Mouse (Mus musculus) regulatory T cell (primary cell): ENCODE results near the gene Foxl1.

Experiments
- in situ Hi-C: fragments of 300-600 bp; cut with MboI, MseI; formaldehyde crosslinking; loops from one replicate; pipeline ENCODE4 v1.15.1; 2025; ENCODE audit warnings: high pct_unique_total_duplicates

Foxl1 gene

DNA sequence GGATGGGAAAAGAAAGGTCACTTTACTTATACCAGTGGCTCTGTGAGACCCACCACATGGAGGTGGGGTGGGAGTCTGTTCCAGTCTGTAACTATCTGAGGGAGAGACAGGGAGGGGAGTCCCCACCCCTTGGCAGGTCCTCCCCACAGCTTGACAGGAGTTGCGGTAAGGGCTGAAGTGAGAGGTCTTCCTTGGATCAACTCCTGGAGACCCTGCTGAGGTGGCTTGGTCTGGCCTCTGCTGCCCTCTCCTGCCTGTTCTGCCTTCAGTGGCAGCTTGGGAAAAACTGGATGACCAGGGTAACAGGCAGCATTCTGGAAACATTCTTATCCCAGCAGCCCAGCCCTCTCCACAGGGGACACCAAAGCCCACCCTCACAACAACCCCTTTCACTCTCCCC is 37.0 kb upstream of the Foxl1 start:
- in situ Hi-C loops, result loop anchor here (5.0 to 25.0 kb wide), 3 partner anchors 113 to 453 kb away; partner anchors contain the start of gene 1190005I06Rik

DNA sequence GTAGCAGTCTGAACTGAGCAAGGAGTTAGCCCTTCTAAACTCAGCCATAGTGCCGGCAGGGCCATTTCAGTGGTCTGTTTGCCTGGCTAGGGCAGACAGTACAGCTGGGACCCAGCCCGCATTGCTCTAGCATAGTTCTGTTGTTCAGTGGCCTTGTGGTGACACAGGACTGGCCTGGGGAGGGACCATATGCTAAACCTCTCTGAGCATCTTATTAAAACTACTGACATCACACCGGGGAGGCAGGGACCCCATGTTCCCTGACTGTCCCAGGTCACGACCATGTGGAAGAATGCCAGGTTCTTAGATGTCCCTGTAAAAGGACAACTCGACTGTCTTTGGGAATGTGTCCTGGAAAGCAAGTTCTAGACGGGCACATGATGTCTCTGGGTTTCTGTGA is 35.6 kb upstream of the Foxl1 start:
- in situ Hi-C loops, result loop anchor here (5.0 to 25.0 kb wide), 3 partner anchors 115 to 455 kb away; partner anchors contain the start of gene 1190005I06Rik

DNA sequence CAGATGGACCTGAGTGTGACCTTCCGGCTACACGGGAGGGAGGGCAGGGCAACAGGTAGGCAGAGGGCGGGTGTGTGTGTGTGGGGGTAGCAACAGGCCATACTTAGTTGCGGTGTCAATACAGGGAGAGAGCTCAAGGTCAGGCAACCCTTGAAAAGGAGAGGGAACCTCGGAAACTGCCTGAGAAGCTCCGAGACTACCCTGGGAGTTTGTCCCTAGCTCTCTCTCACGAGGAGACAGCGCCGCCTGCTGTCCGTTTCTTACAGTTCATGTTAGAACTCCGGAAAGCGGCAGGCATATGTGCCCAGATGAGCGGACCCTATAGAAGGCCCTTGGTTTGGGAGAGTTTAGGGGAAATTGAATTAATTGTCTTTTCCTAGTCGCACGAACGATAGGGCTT is 35.1 kb upstream of the Foxl1 start:
- in situ Hi-C loops, result loop anchor here (5.0 to 25.0 kb wide), 3 partner anchors 115 to 455 kb away; partner anchors contain the start of gene 1190005I06Rik

GRCm38 (mm10) chr8:121093496-121093895 is 34.2 kb upstream of the Foxl1 start:
- in situ Hi-C loops, result loop anchor here (5.0 to 25.0 kb wide), 3 partner anchors 116 to 456 kb away; partner anchors contain the start of gene 1190005I06Rik

DNA sequence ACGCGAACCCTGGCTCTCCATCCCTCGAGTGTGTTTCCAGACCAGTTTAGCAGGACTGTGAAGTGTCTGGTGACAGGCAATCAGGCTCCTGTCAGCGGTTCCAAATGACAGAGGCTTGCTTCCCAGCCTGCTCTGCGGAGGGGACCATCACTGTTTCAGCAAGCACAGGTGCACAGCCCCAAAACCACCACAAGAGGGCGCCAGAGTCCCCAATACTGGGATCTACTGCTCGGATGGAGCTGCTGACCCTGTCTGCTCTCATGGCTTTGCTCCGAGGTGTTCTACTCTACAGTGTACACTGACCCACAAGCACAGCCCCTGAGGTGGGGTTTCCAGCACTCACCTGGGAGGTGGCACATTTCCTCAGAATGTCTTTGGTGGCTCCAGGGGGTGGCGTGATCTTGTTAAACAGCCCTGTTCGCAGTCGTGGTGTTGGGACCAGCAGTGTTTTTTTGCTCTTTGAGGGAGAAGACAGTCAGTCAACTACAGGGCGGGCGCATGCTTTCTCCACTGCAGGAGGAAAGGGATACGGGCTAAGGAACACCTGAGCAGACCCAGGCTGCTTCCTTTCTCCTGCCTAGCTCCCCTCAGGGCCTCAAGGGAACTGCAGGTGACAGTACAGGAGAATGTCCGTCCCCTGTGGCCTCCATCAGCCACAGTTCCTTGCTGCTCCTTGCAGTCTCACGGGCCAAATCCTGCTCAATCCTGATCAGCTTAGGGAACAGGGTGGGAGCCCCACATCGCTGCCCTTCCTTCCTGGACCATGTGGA is 23.5 kb upstream of the Foxl1 start:
- in situ Hi-C loops, result loop anchor here (5.0 to 25.0 kb wide), 2 partner anchors 408 to 808 kb away; partner anchors contain the start of gene Slc7a5

DNA sequence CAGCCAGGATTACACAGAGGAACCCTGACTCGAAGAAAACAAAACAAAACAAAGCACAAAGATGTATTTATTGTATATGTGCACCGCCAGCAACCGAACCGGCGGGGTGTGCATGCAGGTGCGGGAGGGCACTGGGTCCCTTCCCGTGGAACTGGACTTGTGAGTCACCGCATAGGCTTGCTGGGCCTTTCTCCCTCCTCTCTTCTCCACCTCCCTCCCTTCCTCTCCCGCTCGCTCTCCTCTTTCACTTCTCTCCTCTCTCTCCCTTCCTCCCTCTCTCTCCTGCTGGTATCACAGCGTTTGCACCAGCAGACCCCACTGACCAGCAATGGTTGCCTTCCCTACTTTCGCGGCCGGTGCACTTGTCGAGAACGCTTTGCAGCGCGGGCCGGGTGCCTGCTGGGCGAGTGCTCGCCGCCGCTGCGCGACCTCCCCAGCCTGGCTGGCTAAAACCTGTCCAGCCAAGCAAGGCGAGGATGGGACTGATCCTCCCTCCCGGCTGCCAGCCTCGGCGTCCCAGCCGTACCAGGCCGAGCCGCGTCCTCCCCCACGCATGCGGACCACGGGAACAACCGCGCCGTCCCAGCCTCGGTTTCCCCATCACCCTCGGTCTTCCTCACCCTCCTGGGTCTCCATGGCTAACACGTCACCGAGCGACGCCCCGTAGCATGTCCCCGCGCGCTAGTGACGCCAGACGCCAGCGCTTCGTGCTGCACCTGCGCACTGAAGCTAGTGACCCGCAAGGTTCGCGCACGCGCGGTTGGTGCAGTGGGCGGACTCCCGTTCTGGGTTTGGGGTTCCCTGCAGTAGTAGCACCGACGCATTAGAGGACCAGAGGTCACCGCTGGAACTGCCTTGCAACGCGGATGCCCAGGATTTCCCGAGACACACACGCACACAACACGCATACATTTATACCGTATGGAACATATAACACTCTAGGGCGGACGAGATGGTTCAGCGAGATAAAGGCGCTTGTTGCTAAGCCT is 19.8 kb upstream of the Foxl1 start, which contains the start of gene Mthfsd:
Mthfsd (minus strand) TSS at position 725 of the 989 bp plus-strand sequence.
- in situ Hi-C loops, result loop anchor here (25.0 kb wide), 1 partner anchor 804 kb away; the partner anchor contains the start of gene Slc7a5

DNA sequence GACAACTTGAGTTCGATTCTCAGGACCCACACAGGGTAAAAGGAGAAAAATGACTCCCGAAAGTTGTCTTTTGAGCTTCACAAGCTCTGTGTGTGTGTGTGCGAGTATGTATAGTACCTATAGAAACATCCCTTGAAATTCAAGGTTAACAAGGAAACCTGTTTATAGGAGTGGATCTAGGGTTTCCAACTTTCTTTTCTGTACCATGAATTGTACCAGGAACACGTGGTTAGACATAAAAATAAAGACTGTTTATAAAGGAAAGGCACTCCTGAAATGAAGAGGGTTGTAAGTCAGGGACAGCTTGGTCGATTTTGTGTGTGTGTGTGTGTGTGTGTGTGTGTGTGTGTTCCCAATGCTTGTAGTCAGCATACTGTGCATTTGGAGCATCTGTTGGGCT is 19.1 kb upstream of the Foxl1 start:
- in situ Hi-C loops, result loop anchor here (25.0 kb wide), 1 partner anchor 804 kb away; the partner anchor contains the start of gene Slc7a5

GRCm38 (mm10) chr8:121111145-121111907 is 16.4 kb upstream of the Foxl1 start:
- in situ Hi-C loops, result loop anchor here (25.0 kb wide), 1 partner anchor 801 kb away; the partner anchor contains the start of gene Slc7a5

DNA sequence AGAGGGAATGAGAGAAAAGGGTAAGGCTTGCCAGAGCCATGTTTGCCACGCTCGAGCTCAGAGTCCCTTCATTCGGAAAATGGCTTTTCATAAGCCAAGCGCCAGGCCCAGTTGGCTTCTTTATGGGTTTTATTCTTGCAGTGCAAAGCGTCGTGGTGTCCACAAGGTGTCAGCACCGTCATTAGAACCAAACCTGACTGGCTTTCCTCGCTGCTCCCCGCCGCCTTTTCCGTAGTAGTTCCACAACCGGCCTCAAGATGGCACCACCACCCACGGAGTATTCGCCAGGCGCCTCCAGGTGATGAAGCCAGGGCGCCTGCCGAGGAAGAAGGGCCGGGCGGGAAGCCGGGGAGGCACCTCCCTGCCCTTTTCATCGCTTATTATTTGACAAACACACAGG is 14.5 kb upstream of the Foxl1 start:
- in situ Hi-C loops, result loop anchor here (25.0 kb wide), 1 partner anchor 799 kb away; the partner anchor contains the start of gene Slc7a5

GRCm38 (mm10) chr8:121115136-121115535 is 12.6 kb upstream of the Foxl1 start:
- in situ Hi-C loops, result loop anchor here (25.0 kb wide), 1 partner anchor 797 kb away; the partner anchor contains the start of gene Slc7a5

DNA sequence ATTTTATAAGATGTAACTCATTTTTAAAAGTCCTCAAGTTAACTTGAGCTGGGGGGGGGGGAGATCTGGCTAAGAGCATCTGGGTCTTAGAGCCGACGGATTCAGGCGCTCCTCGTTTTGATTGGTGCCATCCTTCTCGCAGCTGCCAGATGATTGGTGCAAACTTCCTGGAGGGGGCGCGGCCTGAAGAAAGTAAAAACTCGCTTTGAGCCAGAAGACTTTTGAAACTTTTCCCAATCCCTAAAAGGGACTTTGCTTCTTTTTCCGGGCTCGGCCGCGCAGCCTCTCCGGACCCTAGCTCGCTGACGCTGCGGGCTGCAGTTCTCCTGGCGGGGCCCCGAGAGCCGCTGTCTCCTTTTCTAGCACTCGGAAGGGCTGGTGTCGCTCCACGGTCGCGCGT is 11.8 kb upstream of the Foxl1 start, which contains the start of gene Foxc2:
Foxc2 (plus strand) TSS at position 224 of the 400 bp plus-strand sequence.
- in situ Hi-C loops, result loop anchor here (25.0 kb wide), 1 partner anchor 796 kb away; the partner anchor contains the start of gene Slc7a5

DNA sequence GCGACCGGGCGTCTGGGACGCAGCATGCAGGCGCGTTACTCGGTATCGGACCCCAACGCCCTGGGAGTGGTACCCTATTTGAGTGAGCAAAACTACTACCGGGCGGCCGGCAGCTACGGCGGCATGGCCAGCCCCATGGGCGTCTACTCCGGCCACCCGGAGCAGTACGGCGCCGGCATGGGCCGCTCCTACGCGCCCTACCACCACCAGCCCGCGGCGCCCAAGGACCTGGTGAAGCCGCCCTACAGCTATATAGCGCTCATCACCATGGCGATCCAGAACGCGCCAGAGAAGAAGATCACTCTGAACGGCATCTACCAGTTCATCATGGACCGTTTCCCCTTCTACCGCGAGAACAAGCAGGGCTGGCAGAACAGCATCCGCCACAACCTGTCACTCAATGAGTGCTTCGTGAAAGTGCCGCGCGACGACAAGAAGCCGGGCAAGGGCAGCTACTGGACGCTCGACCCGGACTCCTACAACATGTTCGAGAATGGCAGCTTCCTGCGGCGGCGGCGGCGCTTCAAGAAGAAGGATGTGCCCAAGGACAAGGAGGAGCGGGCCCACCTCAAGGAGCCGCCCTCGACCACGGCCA is 11.1 kb upstream of the Foxl1 start:
- in situ Hi-C loops, result loop anchor here (25.0 kb wide), 1 partner anchor 796 kb away; the partner anchor contains the start of gene Slc7a5

- in situ Hi-C loops, result loop anchor here (25.0 kb wide), 1 partner anchor 795 kb away; the partner anchor contains the start of gene Slc7a5
These were observed 10.5 kb upstream of the Foxl1 start for GRCm38 (mm10) chr8:121117186-121117651.

GRCm38 (mm10) chr8:121117906-121118305 is 9.8 kb upstream of the Foxl1 start:
- in situ Hi-C loops, result loop anchor here (25.0 kb wide), 1 partner anchor 794 kb away; the partner anchor contains the start of gene Slc7a5

DNA sequence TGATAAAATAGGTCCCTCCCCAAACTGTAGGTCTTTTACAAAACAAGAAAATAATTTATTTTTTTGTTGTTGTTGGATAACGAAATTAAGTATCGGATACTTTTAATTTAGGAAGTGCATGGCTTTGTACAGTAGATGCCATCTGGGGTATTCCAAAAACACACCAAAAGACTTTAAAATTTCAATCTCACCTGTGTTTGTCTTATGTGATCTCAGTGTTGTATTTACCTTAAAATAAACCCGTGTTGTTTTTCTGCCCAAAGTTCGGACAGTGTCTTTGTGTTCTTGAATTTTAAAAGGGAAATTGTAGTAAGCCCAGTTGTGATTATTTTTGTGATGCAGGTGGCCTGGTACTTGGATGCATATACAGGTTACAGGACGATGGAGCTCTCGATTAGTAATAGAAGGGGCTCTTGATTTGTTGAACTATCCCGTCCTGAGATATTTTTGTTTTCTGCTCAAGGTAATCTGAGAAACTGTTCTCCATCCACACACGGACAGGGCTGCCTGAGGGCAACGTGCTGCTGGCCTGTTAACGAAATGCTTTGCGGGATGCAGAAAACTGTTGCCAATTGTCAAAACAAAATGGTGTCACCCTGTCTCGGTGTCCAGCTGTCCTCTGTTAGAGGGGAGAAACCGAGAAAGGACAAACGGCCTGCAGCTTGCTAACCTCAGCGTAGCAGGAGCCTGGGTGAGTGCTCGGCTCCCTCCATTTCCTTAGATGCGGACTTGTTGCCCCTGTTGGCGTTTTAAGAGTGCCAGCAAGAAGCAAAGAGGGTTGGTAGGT is 8.9 kb upstream of the Foxl1 start:
- in situ Hi-C loops, result loop anchor here (25.0 kb wide), 1 partner anchor 793 kb away; the partner anchor contains the start of gene Slc7a5

DNA sequence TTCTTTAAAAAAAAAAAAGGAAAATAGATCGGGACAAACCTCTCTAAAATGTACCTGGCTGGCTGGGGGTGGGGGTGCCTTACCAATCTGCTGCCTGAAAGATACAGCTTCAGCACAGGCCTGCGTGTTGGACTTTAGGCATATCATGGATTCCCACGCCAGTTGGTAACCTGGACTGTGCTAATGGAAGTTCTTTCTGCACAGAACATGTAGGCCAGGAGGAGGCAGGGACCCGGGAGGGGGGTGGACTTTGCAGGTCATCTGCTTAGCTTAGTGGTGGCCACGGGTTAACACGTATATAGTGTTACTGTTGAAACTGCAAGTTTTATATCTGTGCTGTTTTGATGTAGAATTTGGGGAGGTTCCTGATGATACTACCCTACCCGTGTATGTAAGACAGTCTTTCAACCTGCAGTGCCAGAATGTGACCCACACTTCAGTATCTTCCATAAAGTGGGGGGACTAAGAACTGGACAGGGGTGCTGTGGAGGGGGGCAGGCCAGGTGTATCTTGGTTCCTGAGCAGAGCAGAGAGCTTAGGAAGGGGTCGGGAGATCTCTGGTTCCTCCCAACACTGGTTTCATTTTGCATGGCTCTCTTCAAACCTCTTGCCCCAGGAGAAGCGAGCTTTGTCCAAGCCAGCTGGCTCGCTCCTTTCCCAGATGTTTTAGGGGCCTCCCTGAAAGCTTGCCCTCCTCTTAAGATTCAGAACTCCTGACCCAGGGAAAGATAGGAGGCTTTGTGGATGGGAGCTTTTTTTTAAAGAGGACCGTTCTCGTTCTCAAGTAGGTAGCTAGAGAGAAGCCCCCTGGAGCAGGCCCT is 7.9 kb upstream of the Foxl1 start:
- in situ Hi-C loops, result loop anchor here (5.0 to 25.0 kb wide), 3 partner anchors 92 to 792 kb away; partner anchors contain the start of gene Slc7a5
